Mouse (Mus musculus): ENCODE measurements around the gene Aldh4a1. TPM values are rescaled to one million over a fixed set of nuclear protein-coding genes. Genes with fewer than 3 reads are reported as not detected.

Gene Aldh4a1
- polyA plus RNA-seq, 1 experiment from 2014 or later, result 25.3 TPM

DNA sequence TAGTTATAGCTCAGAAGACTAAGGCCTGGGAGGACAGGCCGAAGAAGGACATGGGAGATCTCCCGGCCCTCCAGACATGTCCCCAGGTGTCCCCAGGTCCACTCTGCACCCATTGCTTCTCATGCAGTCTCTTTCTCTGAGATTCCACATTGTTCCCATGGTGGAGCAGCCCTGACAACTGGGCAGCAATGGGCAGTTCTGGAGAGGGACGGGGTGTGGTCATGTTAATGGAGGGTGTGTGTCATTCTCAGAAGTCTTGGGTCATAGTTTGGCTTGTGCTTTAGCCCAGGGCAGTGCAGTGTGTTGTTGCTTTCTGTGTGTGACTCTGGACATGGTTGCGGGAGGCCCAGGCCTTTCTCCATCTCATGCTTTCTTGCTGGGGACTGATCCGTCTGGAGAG is 15.9 kb upstream of the Aldh4a1 start:
- Histone ChIP-seq H3K9me3 (no peaks in the 10 kb centered on the region), H3K4me1 (replicated peaks) (peaks cover 23% of the 10 kb centered on the region), H3K27me3 (no peaks in the 10 kb centered on the region), H3K4me3 (replicated peaks) (no peak overlapping the region), H3K9ac (replicated peaks) (no peak overlapping the region), H3K4me2 (no peak overlapping the region), H3K36me3 (peaks cover 48% of the 10 kb centered on the region), H3K27ac (no peak overlapping the region)
- no peak for ATAC-seq (ENCODE audit: insufficient number of reproducible peaks, insufficient read depth, low FRiP score, low TSS enrichment, low read depth)
- 93% methylated on average over 5 of the region's 5 CpGs for WGBS

DNA sequence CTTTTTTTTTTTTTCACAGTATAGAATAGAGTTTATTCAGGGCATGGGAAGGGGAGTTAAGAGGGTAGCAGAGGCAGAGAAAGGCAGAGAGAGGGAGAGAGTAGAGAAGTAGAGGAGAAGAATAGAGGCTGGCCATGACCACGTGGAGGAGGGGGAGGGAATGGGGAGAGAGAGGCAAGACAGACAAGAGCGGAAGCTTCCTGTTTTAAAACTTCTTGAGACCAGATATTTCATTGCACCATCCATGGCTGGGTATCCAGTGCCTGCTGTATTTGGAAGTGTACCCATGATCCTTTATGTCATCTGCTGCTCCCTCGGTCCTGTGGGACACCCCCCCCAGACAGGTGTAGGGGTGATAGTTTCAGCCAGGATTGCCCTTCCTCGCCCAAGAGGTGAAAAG is 13.7 kb upstream of the Aldh4a1 start:
- 77% methylated on average over 4 of the region's 4 CpGs for WGBS
- Histone ChIP-seq H3K4me1 (replicated peaks) (peaks cover 7% of the 10 kb centered on the region), H3K4me2 (no peak overlapping the region), H3K9ac (replicated peaks) (no peak overlapping the region), H3K4me3 (replicated peaks) (no peak overlapping the region), H3K27ac (no peak overlapping the region), H3K36me3 (peaks cover 63% of the 10 kb centered on the region), H3K27me3 (no peaks in the 10 kb centered on the region), H3K9me3 (peaks cover 5% of the 10 kb centered on the region)
- no peak for ATAC-seq (ENCODE audit: insufficient number of reproducible peaks, insufficient read depth, low FRiP score, low TSS enrichment, low read depth)

DNA sequence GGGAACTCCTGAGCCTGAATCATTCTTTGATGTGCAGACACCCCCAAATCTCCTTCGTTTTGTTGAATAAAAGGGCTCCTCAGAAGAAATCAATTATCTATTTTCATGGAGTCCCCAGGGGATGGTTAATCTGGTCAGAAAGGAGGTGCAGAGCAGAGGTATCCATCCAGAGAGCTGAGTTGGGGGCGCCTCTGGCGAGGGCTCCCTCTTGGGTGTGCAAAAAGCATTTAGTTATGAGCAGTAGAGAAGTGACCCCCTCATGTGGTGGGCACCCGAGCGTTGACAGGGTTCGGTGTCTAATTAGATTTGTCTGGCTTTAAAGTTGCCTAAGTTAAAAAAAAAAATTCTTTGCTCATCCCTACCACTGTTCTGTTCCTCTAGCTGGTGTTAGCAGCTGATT is 11.7 kb upstream of the Aldh4a1 start:
- 72% methylated on average over 6 of the region's 6 CpGs for WGBS
- Histone ChIP-seq H3K36me3 (peaks cover 67% of the 10 kb centered on the region), H3K27me3 (no peaks in the 10 kb centered on the region), H3K4me2 (no peak overlapping the region), H3K4me1 (replicated peaks) (peaks cover 10% of the 10 kb centered on the region), H3K9ac (replicated peaks) (0 out of 2 replicates have a peak overlapping the region, but pooled peaks have one; percentile 24), H3K4me3 (replicated peaks) (no peak overlapping the region), H3K9me3 (peaks cover 5% of the 10 kb centered on the region), H3K27ac (peak overlapping the region; percentile 59; the same call in 1 of the 2 replicates)
- ATAC-seq (ENCODE audit: insufficient number of reproducible peaks, insufficient read depth, low FRiP score, low TSS enrichment, low read depth), result no peak

DNA sequence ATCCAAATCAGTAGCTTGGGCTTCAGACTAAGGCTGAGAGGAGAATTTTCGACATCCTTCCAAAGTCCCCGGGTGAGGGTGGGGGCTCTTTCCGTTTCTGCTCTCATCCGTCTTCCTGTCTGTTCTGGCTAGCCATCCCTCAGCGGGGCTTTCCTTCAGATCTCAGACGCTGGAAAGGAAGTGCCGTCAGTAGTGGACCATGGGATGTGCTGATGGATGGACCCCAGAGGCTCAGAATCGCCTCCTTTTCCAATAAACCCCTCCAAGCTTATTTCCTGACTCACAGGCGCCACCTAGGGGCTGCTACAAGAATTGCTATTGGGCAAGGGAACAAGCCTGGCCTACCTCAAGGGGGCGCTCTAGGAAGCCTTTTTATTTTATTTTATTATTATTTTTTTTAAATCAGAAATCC is 11.1 kb upstream of the Aldh4a1 start:
- Histone ChIP-seq H3K4me2 (peak overlapping the region; percentile 52), H3K4me1 (replicated peaks) (peaks cover 13% of the 10 kb centered on the region), H3K36me3 (peaks cover 66% of the 10 kb centered on the region), H3K9ac (replicated peaks) (peak overlapping the region; percentile 24; the same call in 1 of the 2 replicates), H3K9me3 (peaks cover 5% of the 10 kb centered on the region), H3K27ac (peak overlapping the region; percentile 59; the same call in 1 of the 2 replicates), H3K27me3 (no peaks in the 10 kb centered on the region), H3K4me3 (replicated peaks) (peak overlapping the region; percentile 18; the same call in 1 of the 2 replicates)
- WGBS, result 5% methylated on average over 10 of the region's 10 CpGs
- ATAC-seq (ENCODE audit: insufficient number of reproducible peaks, insufficient read depth, low FRiP score, low TSS enrichment, low read depth), result no peak

DNA sequence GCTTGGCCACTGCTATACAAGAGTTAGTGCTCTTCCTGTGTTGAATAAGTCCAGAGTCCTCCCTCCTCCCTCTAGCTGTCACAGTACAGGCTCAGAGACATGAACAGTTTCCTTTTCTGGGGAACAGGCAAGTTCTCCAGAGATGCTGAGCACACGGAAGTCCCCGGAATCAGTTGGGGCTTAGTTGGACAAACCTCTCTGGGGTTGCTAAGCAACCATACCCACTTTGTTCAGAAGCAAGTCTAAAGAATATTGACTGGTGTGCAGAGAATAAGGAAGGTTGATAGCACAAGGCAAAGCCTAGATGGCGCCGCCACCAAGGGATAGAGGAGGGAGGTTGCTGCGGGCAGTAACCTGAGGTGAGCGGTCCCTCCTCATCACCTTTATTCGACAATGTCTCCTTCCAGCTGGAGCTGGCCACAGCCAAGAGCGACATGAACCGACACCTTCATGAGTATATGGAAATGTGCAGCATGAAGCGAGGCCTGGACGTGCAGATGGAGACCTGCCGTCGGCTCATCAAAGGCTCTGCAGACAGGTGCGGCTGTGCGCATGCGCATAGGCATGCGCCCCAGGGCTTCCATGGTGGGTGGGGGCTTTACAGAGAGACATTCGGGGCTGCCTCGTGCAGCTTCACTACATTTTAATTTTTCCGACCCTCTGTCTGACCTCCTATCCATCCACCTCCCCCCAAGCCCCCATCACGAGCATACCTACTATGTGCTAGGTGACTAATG is 8.0 kb upstream of the Aldh4a1 start:
- peaks cover 51% of the 10 kb centered on the region for H3K36me3 ChIP-seq
- no peak overlapping the region for H3K9ac ChIP-seq (replicated peaks)
- H3K4me1 ChIP-seq (replicated peaks), result peaks cover 18% of the 10 kb centered on the region
- 87% methylated on average over 21 of the region's 21 CpGs for WGBS
- no peak for ATAC-seq (ENCODE audit: insufficient number of reproducible peaks, insufficient read depth, low FRiP score, low TSS enrichment, low read depth)
- H3K9me3 ChIP-seq, result peaks cover 5% of the 10 kb centered on the region
- no peak overlapping the region for H3K4me2 ChIP-seq
- no peaks in the 10 kb centered on the region for H3K27me3 ChIP-seq
- H3K27ac ChIP-seq, result no peak overlapping the region
- H3K4me3 ChIP-seq (replicated peaks), result no peak overlapping the region

DNA sequence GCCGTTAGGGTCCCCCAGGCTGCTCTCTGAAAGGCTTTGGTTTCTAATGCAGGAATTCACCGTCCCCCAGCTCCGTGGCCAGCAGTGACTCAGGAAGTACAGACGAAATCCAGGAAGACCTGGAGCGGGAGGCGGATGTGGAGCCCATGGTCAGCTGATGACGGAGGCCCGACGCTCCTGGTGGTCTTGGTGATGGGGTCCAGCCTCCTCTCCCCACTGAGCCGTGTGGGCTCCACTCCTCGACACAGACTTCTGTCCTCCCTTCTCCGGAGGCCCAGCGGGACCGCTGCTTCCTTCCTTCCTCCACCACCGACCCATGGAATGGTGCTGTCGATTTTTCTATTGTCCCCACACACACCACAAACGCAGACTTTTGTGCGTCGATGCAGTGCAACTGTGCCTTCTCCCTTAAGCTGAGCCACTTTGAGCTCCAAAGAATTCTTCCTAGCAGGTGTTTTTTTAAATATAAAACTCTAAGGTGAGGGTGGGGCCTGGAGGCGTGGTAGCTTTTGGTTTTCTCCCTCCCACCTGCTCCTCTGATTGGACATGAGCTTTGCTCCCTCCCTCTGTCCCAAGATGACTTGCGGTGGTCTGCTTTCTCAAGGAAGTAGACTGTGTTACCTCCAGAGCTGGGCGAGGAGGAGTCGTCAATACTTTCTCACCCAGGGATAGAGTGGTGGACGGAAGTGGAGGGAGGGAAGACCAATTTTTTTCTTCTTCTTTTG is 6.2 kb upstream of the Aldh4a1 start:
- H3K9me3 ChIP-seq, result peaks cover 5% of the 10 kb centered on the region
- H3K4me2 ChIP-seq, result peak overlapping the region; percentile 60
- 0 out of 2 replicates have a peak overlapping the region, but pooled peaks have one; percentile 25 for H3K27ac ChIP-seq
- no peaks in the 10 kb centered on the region for H3K27me3 ChIP-seq
- 11% methylated on average over 24 of the region's 24 CpGs for WGBS
- H3K9ac ChIP-seq (replicated peaks), result peak overlapping the region; percentile 18; the same call in 1 of the 2 replicates
- ATAC-seq (ENCODE audit: insufficient number of reproducible peaks, insufficient read depth, low FRiP score, low TSS enrichment, low read depth), result peak; percentile 59
- peak overlapping the region; percentile 39 for H3K4me3 ChIP-seq (replicated peaks)
- peaks cover 12% of the 10 kb centered on the region for H3K4me1 ChIP-seq (replicated peaks)
- H3K36me3 ChIP-seq, result peaks cover 49% of the 10 kb centered on the region

DNA sequence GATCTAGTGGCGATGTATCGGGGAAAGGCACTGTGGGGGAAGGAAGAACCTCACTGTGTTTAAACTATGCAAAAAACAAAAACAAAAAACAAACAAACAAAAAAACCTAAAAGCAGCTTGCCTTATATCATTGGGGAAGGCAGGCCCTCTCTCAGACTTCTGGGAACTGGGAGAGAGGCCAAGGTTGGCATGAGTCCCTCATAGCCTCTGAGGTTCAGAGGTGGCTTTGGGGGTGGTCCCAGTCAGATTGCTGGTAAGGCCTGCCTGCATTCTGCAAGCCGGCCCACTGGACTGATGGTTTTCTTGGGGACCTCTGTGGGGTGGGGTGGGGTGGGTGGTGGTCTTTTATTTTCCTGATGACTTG is 5.7 kb upstream of the Aldh4a1 start:
- Histone ChIP-seq H3K9ac (replicated peaks) (no peak overlapping the region), H3K27me3 (no peaks in the 10 kb centered on the region), H3K27ac (no peak overlapping the region), H3K36me3 (peaks cover 49% of the 10 kb centered on the region), H3K4me3 (replicated peaks) (peak overlapping the region; percentile 39; the same call in 1 of the 2 replicates), H3K4me2 (peak overlapping the region; percentile 60), H3K9me3 (peaks cover 5% of the 10 kb centered on the region), H3K4me1 (replicated peaks) (peaks cover 10% of the 10 kb centered on the region; the same call in 1 of the 2 replicates)
- ATAC-seq (ENCODE audit: insufficient number of reproducible peaks, insufficient read depth, low FRiP score, low TSS enrichment, low read depth), result no peak
- 61% methylated on average over 3 of the region's 3 CpGs for WGBS

DNA sequence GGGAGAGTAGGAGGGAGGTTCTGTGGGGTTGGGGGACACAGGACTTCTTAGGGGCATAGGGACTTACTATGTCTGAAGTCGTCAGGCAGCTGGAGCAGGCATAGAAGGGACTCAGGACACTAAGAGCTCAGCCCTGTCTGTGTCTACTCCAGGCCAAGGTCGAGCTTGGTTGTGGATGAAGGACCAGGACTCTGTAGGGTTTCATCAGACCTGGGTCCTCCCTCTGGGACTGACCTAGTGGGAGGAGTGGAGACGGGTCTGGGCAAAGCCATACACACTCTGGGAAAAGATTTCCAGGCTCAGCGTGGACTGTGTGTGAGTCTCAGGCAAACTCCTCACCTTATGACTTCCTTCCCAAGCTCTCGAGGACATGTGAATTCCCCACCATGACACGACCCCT is 2.9 kb upstream of the Aldh4a1 start:
- no peak overlapping the region for H3K4me2 ChIP-seq
- ATAC-seq (ENCODE audit: insufficient number of reproducible peaks, insufficient read depth, low FRiP score, low TSS enrichment, low read depth), result no peak
- no peak overlapping the region for H3K9ac ChIP-seq (replicated peaks)
- no peak overlapping the region for H3K4me3 ChIP-seq (replicated peaks)
- peaks cover 27% of the 10 kb centered on the region for H3K4me1 ChIP-seq (replicated peaks)
- WGBS, result 73% methylated on average over 6 of the region's 6 CpGs
- H3K9me3 ChIP-seq, result no peaks in the 10 kb centered on the region
- no peaks in the 10 kb centered on the region for H3K27me3 ChIP-seq
- H3K36me3 ChIP-seq, result peaks cover 26% of the 10 kb centered on the region
- no peak overlapping the region for H3K27ac ChIP-seq

DNA sequence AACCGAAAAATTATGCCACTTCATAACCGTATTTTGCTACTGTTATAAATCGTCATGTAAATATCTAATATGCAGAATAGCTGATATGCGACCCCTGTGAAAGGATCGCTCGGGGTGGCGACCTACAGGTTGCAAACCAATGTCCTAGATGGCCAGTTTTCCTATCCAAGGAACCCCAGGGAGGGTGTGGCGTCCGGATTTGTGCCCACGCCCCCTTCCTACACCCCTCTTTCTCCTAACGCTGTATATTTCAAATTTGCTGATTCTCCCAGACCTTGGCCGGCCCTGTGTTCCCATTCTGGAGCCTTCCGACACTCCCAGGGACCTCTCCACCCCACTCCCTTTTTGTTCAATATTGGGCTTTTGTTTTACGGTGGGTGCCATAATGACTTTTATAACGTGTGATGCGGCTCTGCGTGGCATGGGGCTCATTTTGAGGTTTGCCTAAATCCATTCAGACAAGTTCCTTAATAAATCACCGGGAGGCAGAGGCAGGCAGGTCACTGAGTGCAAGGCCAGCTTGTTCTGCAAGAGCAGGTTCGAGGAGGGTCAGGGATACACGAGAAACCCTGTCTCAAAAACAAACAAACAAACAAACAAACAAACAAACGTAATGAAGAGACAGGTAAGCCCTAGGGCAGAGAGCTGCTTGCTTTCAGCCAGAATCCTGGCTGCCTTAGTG is 909 bp downstream of the Aldh4a1 start:
- Histone ChIP-seq H3K4me3 (replicated peaks) (peak overlapping the region; percentile 70), H3K27ac (no peak overlapping the region; the same call in 1 of the 2 replicates), H3K36me3 (no peaks in the 10 kb centered on the region), H3K4me2 (peak overlapping the region; percentile 87), H3K4me1 (replicated peaks) (peaks cover 17% of the 10 kb centered on the region), H3K27me3 (no peaks in the 10 kb centered on the region), H3K9ac (replicated peaks) (peak overlapping the region; percentile 67), H3K9me3 (no peaks in the 10 kb centered on the region)
- ATAC-seq (ENCODE audit: insufficient number of reproducible peaks, insufficient read depth, low FRiP score, low TSS enrichment, low read depth), result no peak
- 21% methylated on average over 21 of the region's 21 CpGs for WGBS

DNA sequence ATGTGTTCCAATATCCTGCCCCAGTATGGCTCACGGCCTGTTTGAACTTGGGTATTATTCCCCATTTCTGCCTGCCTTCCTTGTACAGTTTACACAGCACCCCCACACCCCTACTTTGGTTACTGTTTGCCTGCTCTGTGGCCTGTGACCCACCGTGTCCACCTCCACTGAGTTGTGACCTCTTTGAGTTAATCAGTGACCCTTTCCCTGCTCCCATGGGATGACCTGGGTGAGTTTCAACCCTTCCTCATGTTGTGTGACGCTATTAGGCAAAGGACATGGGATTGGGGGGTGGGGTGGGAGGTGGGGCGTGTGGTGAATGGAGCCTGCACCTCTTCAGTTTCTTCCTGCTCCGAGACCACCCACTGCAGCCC is 1.4 kb downstream of the Aldh4a1 start:
- peak overlapping the region; percentile 70 for H3K4me3 ChIP-seq (replicated peaks)
- H3K4me2 ChIP-seq, result peak overlapping the region; percentile 87
- no peaks in the 10 kb centered on the region for H3K9me3 ChIP-seq
- H3K36me3 ChIP-seq, result no peaks in the 10 kb centered on the region
- H3K27ac ChIP-seq, result no peak overlapping the region
- WGBS, result 77% methylated on average over 5 of the region's 5 CpGs
- H3K9ac ChIP-seq (replicated peaks), result no peak overlapping the region
- peaks cover 17% of the 10 kb centered on the region for H3K4me1 ChIP-seq (replicated peaks)
- H3K27me3 ChIP-seq, result no peaks in the 10 kb centered on the region
- no peak for ATAC-seq (ENCODE audit: insufficient number of reproducible peaks, insufficient read depth, low FRiP score, low TSS enrichment, low read depth)

DNA sequence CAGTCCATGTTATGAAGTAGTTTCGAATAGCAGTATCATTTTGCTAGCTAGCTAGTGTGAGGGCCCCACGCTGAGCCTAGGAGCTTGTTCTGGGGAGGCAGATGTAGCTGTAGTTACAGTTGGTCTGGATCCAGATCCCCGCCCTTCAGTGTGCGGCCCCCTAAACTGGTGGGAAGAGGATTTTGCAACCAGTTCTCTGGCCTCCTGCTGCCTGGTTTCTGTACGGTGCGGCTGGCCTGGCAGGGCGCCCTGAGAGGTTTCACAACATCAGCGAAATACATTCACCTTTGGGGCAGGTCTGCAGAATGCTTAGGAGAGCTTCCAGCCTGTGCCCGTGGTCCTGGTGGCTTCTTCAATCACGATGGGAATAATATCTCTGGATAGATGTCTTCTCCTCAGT is 2.0 kb downstream of the Aldh4a1 start:
- no peak for ATAC-seq (ENCODE audit: insufficient number of reproducible peaks, insufficient read depth, low FRiP score, low TSS enrichment, low read depth)
- Histone ChIP-seq H3K27ac (no peak overlapping the region), H3K4me1 (replicated peaks) (peaks cover 17% of the 10 kb centered on the region), H3K4me3 (replicated peaks) (no peak overlapping the region), H3K4me2 (no peak overlapping the region), H3K9me3 (no peaks in the 10 kb centered on the region), H3K36me3 (no peaks in the 10 kb centered on the region), H3K9ac (replicated peaks) (no peak overlapping the region), H3K27me3 (no peaks in the 10 kb centered on the region)
- WGBS, result 80% methylated on average over 10 of the region's 10 CpGs

Data from limb, embryonic 12.5 days (tissue).